Mouse (Mus musculus): ENCODE measurements around the gene Pcnp.

The Pcnp gene

DNA sequence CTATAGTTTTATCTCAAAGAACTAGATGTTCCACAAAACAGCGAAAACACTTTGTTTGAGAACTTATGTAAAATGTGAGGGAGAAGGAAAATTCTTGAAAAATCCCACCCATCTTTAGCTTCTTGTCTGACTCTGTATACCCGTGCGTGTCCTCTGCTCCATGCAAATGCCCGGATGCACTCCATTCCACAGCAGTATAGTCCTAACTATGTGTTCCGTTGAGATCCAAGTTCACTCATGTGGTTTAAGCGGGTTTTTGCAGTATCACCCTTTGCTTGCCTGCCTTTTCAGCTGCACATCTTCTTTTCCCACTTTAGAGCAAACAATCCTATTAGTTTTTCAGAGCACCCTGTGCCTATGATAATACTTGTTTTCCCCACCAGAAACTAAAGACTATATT lies 7.0 kb upstream of the Pcnp start:
- DNase-seq (ENCODE audit: low read depth), result peak; percentile 61

GRCm38 (mm10) chr16:56034566-56034965 lies 5.0 kb upstream of the Pcnp start:
- DNase-seq (ENCODE audit: low read depth), result no peak

- DNase-seq (ENCODE audit: low read depth), result peak; percentile 62
Observed at GRCm38 (mm10) chr16:56028722-56029551, 602 bp downstream of the Pcnp start.

- DNase-seq (ENCODE audit: low read depth), result no peak
Observed at GRCm38 (mm10) chr16:56027854-56028629, 1.5 kb downstream of the Pcnp start.

GRCm38 (mm10) chr16:56019660-56020059 lies 9.9 kb downstream of the Pcnp start:
- no peak for DNase-seq (ENCODE audit: low read depth)

GRCm38 (mm10) chr16:56014076-56014475 lies 15.5 kb downstream of the Pcnp start:
- no peak for DNase-seq (ENCODE audit: low read depth)

DNA sequence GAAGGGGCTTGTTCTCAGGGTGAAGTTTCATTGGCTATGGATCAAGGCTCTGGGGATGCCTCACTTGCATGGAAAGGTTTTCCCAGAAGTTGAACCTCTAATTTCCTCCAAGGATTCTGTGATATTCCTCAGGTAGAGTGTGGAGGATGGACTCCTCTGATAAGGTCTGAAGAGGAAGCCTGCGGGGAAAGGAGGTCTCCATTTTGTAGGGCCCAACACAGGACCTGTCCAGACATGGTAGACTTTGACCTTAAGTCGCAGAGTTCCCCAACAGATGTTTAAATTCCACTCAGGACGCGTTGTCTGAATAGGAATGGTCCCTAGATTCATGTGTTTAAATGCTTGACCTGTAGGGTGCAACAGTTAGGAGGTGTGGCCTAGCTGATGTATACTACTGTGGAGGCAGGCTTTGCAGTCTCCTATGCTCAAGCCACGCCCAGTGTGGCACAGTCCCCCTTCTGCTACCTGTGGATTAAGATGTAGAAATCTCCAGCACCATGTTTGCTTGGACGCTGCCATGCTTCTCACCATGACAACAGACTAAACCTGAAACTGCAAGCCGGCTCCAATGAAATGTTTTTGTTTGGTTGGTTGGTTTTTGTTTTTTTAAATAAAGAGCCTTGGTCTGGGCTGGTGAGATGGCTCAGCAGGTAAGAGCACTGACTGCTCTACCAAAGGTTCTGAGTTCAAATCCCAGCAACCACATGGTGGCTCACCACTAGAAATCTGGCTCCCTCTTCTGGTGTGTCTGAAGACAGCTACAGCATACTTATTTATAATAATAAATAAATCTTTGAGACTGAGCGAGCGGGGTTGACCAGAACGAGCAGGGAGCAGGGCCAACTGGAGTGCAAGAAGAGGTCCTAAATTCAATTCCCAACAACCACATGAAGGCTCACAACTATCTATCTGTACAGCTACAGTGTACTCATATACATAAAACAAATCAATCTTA lies 16.5 kb downstream of the Pcnp start:
- DNase-seq (ENCODE audit: low read depth), result no peak

GRCm38 (mm10) chr16:56008862-56009261 lies 20.7 kb downstream of the Pcnp start:
- DNase-seq (ENCODE audit: low read depth), result no peak

DNA sequence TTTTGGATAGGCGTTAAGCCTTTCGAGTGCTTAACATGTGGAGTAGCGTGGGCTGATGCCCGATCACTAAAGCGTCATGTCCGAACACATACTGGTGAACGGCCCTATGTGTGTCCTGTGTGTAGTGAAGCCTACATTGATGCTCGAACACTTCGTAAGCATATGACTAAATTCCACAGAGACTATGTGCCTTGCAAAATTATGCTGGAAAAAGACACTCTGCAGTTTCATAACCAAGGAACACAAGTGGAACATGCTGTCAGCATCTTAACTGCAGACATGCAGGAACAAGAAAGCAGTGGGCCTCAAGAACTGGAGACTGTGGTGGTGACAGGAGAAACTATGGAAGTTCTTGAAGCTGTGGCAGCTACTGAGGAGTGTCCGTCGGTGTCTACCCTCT lies 22.7 kb downstream of the Pcnp start:
- no peak for DNase-seq (ENCODE audit: low read depth)

GRCm38 (mm10) chr16:55994235-55994634 lies 35.3 kb downstream of the Pcnp start:
- no peak for DNase-seq (ENCODE audit: low read depth)

DNA sequence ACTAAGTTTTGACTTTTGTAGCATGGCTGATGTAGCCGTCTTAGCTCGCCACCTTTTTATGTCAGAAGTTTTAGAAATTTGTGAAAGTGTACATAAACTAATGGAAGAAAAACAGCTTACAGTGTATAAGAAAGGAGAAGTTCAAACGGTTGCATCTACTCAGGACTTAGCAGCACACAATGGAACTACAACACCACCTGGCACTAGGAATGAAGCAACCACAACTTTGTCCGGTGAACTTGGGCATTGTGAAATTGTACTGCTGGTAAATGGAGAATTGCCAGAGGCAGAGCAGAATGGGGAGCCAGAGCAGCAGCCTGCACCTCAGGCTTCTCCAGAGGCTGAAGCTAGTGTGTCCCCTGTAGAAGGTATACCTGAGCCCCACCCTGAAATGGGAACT lies 39.2 kb downstream of the Pcnp start:
- DNase-seq (ENCODE audit: low read depth), result no peak

- no peak for DNase-seq (ENCODE audit: low read depth)
Observed at GRCm38 (mm10) chr16:55986001-55986400, 43.5 kb downstream of the Pcnp start.

GRCm38 (mm10) chr16:55974903-55975285 lies 54.6 kb downstream of the Pcnp start:
- DNase-seq (ENCODE audit: low read depth), result peak; percentile 83

- peak; percentile 93 for DNase-seq (ENCODE audit: low read depth)
Observed at GRCm38 (mm10) chr16:55974256-55974902, 55.2 kb downstream of the Pcnp start.

DNA sequence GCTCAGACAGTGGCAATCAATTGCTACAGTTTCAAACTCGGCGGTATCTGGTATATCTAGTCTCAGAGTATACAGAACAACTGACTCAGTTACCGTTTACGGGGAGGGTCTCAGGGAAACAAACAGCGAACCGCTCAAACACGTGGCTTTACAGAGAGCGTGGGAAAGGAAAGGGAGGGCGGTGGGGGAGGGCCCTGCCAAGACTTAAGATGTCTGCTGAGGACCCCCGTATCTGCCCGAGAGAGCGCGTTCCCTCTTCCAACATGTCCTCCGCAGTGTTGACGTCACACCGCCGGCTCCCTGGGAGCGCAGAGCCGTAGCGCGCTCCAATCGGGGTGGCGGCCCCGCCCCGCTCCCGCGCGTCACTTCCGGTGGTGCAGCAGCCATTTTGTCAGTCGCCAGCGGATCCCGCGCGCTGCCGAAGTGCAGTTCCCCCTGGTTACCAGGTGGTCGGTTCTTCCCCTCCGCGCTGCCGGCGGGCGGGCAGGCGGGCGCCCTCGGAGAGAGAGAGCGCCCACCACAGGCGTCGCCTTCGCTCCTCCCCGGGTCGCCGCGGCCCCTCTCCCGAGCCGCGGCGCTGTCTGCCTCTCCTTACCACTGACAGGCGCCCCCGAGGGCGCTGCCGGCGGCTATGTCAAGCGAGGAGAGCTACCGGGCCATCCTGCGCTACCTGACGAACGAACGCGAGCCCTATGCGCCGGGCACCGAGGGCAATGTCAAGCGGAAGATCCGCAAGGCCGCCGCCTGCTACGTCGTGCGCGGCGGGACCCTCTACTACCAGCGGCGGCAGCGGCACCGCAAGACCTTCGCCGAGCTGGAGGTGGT lies 55.9 kb downstream of the Pcnp start, which contains the start of gene Zbtb11:
TSS of gene Zbtb11 (plus strand) at position 453 of the 825 bp plus-strand sequence.
- DNase-seq (ENCODE audit: low read depth), result peak; percentile 99

- no peak for DNase-seq (ENCODE audit: low read depth)
Observed at GRCm38 (mm10) chr16:55972626-55973201, 56.8 kb downstream of the Pcnp start.

DNA sequence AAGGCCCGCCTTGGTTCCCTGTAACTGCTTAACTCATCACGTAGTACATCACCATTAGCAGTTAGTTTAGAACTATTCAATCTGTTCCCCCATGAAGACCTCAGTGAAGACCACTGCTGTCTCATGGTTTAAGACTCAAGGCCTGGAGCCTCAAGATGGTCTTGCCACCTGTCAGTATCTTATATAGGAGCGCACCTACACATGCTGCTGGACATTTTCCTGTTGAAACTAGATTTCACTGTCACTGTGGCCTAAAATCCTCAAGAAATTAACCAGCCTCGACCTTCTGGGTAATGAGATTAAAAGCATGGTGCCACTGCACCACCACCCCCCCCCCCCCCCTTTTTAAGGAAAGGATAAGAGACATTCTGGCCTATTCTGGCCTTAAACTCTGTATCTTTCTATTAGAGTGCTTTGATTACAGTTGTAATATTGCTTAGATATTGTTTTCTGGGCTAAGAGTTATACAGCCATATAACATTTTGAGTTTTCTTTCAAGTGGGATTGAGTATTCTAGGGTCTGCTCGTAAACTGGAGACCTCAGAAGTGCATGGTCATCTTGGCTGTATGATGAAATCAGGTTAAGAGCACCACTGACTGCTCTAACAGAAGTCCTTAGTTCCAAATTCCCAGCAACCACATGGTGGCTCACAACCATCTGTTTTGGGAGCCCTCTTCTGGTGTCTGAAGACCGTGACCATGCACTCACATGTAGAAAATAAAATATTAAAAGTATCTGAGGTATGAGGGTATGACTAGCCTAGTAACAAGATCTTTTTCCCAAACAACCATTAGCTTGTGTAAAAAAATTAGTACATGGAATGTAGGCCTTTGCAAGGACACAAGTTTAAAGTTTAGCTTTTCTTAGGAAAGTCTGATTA lies 57.6 kb downstream of the Pcnp start:
- peak; percentile 18 for DNase-seq (ENCODE audit: low read depth)

GRCm38 (mm10) chr16:55970416-55970815 lies 59.1 kb downstream of the Pcnp start:
- peak; percentile 53 for DNase-seq (ENCODE audit: low read depth)

DNA sequence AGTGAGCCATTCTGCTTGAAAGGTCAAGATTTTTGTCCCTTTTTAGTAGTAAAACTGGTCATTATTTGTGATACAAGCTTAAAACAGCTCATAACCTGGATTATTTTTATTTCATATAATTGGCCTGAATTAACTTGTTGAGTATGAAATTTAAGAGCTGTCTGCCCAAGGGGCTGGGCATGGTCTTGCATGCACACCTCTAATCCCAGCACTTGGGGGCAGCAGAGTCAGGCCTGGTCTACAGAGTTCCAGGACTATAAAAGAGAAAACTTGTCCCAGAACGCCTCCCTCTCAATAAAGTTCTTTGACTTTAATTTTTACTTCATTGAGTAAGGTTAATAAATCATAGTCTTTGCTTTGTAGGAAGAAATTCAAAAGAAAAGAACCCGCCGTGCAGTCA lies 60.4 kb downstream of the Pcnp start:
- DNase-seq (ENCODE audit: low read depth), result peak; percentile 74
